ENCODE assay signal across 9 mouse cellular contexts in genomic region chr15:27771581-27771980, GRCm38 (mm10).
A peak's percentile ranks its signal among the peaks of the same experiment; 100 is the strongest.
DNase-seq lines count a peak whose midpoint lies in the region; ATAC-seq and TF ChIP-seq lines count a peak whose summit lies in the region.
"Had no signal": no experiment of that assay in that cellular context is flagged by ENCODE, and none has a peak within 500 bp of the region (broad histone marks: within the 10 kb centered on the region; RNA-seq: fewer than 3 reads in every experiment).

No protein-coding gene starts in this region.

- H3K27ac ChIP-seq in intestine, embryonic 16.5 days (ENCODE audit: low read length): 0 out of 2 replicates have a peak overlapping the region, but pooled peaks have one; percentile 5
- H3K27ac ChIP-seq in intestine, postnatal 0 days (ENCODE audit: low read depth, low read length): no peak overlapping the region
- H3K27ac ChIP-seq in embryonic facial prominence, embryonic 12.5 days: peak overlapping the region; percentile 61
- peak overlapping the region; percentile 84 for H3K27ac ChIP-seq in limb, embryonic 12.5 days

- H3K27me3 ChIP-seq in intestine, embryonic 16.5 days (replicated peaks; ENCODE audit: control insufficient read depth, insufficient read depth, low read length): no peaks in the 10 kb centered on the region
- no peaks in the 10 kb centered on the region for H3K27me3 ChIP-seq in intestine, postnatal 0 days (replicated peaks; ENCODE audit: control insufficient read depth, insufficient read depth, low read length)
- no peaks in the 10 kb centered on the region for H3K27me3 ChIP-seq in embryonic facial prominence, embryonic 12.5 days
- no peaks in the 10 kb centered on the region for H3K27me3 ChIP-seq in limb, embryonic 12.5 days

- peaks cover 27% of the 10 kb centered on the region for H3K36me3 ChIP-seq in intestine, embryonic 16.5 days (ENCODE audit: control insufficient read depth, insufficient read depth, low read length)
- H3K36me3 ChIP-seq in intestine, postnatal 0 days (ENCODE audit: control insufficient read depth, insufficient read depth): peaks cover 51% of the 10 kb centered on the region
- H3K36me3 ChIP-seq in embryonic facial prominence, embryonic 12.5 days: peaks cover 71% of the 10 kb centered on the region
- peaks cover 79% of the 10 kb centered on the region for H3K36me3 ChIP-seq in limb, embryonic 12.5 days

- DNase-seq in MN1 (ENCODE audit: low spot score): peak; percentile 53
- DNase-seq in urinary bladder, adult 2 months (ENCODE audit: low spot score): no peak
- no peak for DNase-seq in cerebellum, adult 9-11 months
- DNase-seq in frontal cortex, postnatal 10 days (ENCODE audit: low spot score in 2 of 2): no peak
- DNase-seq: right cerebral cortex, postnatal 25 days had no signal

- H3K9ac ChIP-seq in intestine, embryonic 16.5 days (ENCODE audit: low read depth, low read length): no peak overlapping the region
- H3K9ac ChIP-seq in intestine, postnatal 0 days (ENCODE audit: low read depth, low read length): no peak overlapping the region
- no peak overlapping the region for H3K9ac ChIP-seq in embryonic facial prominence, embryonic 12.5 days
- peak overlapping the region; percentile 13; the same call in 1 of the 2 replicates for H3K9ac ChIP-seq in limb, embryonic 12.5 days (replicated peaks)

- no peak overlapping the region for H3K4me2 ChIP-seq in intestine, embryonic 16.5 days (ENCODE audit: low read depth, low read length)
- H3K4me2 ChIP-seq in intestine, postnatal 0 days (replicated peaks; ENCODE audit: low read depth): no peak overlapping the region
- no peak overlapping the region for H3K4me2 ChIP-seq in embryonic facial prominence, embryonic 12.5 days (replicated peaks)
- H3K4me2 ChIP-seq in limb, embryonic 12.5 days: no peak overlapping the region

- 62% methylated on average over 7 of the region's 7 CpGs for WGBS in intestine, embryonic 16.5 days
- 78% methylated on average over 7 of the region's 7 CpGs for WGBS in intestine, postnatal 0 days
- WGBS in embryonic facial prominence, embryonic 12.5 days: 66% methylated on average over 7 of the region's 7 CpGs
- WGBS in limb, embryonic 12.5 days: 42% methylated on average over 7 of the region's 7 CpGs

- no peaks in the 10 kb centered on the region for H3K9me3 ChIP-seq in intestine, embryonic 16.5 days (ENCODE audit: control insufficient read depth, low read length)
- no peaks in the 10 kb centered on the region for H3K9me3 ChIP-seq in intestine, postnatal 0 days (ENCODE audit: control insufficient read depth)
- H3K9me3 ChIP-seq in embryonic facial prominence, embryonic 12.5 days: no peaks in the 10 kb centered on the region
- H3K9me3 ChIP-seq in limb, embryonic 12.5 days: no peaks in the 10 kb centered on the region

- no peak overlapping the region for H3K4me3 ChIP-seq in intestine, embryonic 16.5 days (ENCODE audit: low read length)
- H3K4me3 ChIP-seq in intestine, postnatal 0 days (ENCODE audit: low read depth, low read length): no peak overlapping the region
- no peak overlapping the region for H3K4me3 ChIP-seq in embryonic facial prominence, embryonic 12.5 days
- no peak overlapping the region for H3K4me3 ChIP-seq in limb, embryonic 12.5 days (replicated peaks)

- peaks cover 4% of the 10 kb centered on the region for H3K4me1 ChIP-seq in intestine, embryonic 16.5 days (ENCODE audit: control insufficient read depth, insufficient read depth, low read length)
- H3K4me1 ChIP-seq in intestine, postnatal 0 days (replicated peaks; ENCODE audit: control insufficient read depth, insufficient read depth, low read length): no peaks in the 10 kb centered on the region
- H3K4me1 ChIP-seq in embryonic facial prominence, embryonic 12.5 days: peaks cover 60% of the 10 kb centered on the region
- H3K4me1 ChIP-seq in limb, embryonic 12.5 days (replicated peaks): peaks cover 70% of the 10 kb centered on the region

- TF ChIP-seq CTCF in intestine, postnatal 0 days (IDR thresholded peaks at IDR 0.05; ENCODE audit: low read depth): no peak

- ATAC-seq in intestine, embryonic 16.5 days: no peak
- ATAC-seq in intestine, postnatal 0 days: no peak
- ATAC-seq in embryonic facial prominence, embryonic 12.5 days (ENCODE audit: insufficient number of reproducible peaks, insufficient read depth, low FRiP score, low TSS enrichment): no peak
- no peak for ATAC-seq in limb, embryonic 12.5 days (ENCODE audit: insufficient number of reproducible peaks, insufficient read depth, low FRiP score, low TSS enrichment, low read depth)
